Mouse (Mus musculus) liver, adult 2 months (tissue): ENCODE data around the gene Sik1. TPM values are rescaled to one million over a fixed set of nuclear protein-coding genes. Genes with fewer than 3 reads are reported as not detected.

Experiments
- DNase-seq: peaks from one replicate; pipeline ENCODE4 v3.0.0-alpha.2; 2011; ENCODE audit warnings: low read depth, low spot score; ENCODE audit errors: extremely low read depth
- H3K27ac ChIP-seq: fragments of 200-500 bp; replicated peaks from 2 replicates; pipeline ENCODE4 v1.5.1; 2012; ENCODE audit warnings: low read depth, mild to moderate bottlenecking, control low read depth, inconsistent platforms, low read length; ENCODE audit not compliant: insufficient read depth
- H3K27me3 ChIP-seq: fragments of 200-500 bp; 2 replicates; pipeline ENCODE4 v1.6.1; 2012; ENCODE audit warnings: mild to moderate bottlenecking, moderate library complexity, low read length, inconsistent platforms; ENCODE audit not compliant: control insufficient read depth, insufficient read depth
- H3K36me3 ChIP-seq: fragments of 200-500 bp; 2 replicates; pipeline ENCODE4 v1.6.1; 2012; ENCODE audit warnings: low read length, inconsistent platforms; ENCODE audit not compliant: control insufficient read depth, insufficient read depth
- H3K4me1 ChIP-seq: fragments of 200-500 bp; 2 replicates; pipeline ENCODE4 v1.6.1; 2011; ENCODE audit warnings: low read length; ENCODE audit not compliant: control insufficient read depth, insufficient read depth
- H3K4me3 ChIP-seq: fragments of 200-500 bp; 2 replicates; pipeline ENCODE4 v1.5.1; 2011; ENCODE audit warnings: low read depth, mild to moderate bottlenecking, control low read depth, low read length, moderate library complexity; ENCODE audit not compliant: insufficient read depth
- H3K79me2 ChIP-seq: fragments of 200-500 bp; 2 replicates; pipeline ENCODE4 v1.6.1; 2012; ENCODE audit warnings: inconsistent platforms, mild to moderate bottlenecking, low read length, moderate library complexity; ENCODE audit not compliant: control insufficient read depth, insufficient read depth
- H3K9ac ChIP-seq: fragments of 200-500 bp; 2 replicates; pipeline ENCODE4 v1.6.1; 2012; ENCODE audit warnings: low read depth, mild to moderate bottlenecking, control low read depth, inconsistent platforms, low read length
- CTCF ChIP-seq: fragments of 200-500 bp; IDR thresholded peaks from 2 replicates; pipeline ENCODE4 v1.5.1; 2011; ENCODE audit warnings: low read depth, low read length, control low read depth
- POLR2A ChIP-seq: fragments of 200-500 bp; IDR thresholded peaks from 2 replicates; pipeline ENCODE4 v1.6.1; 2011; ENCODE audit warnings: low read length, control low read depth; ENCODE audit not compliant: insufficient read depth; ENCODE audit errors: extremely low read depth
- WGBS: fragments of 180-500 bp; shearing (Covaris S2); methylation state at CpG from one replicate; pipeline ENCODE4 v1.1.7; 2018; 5-methylcytosine and 5-hydroxymethylcytosine counted together
- polyA plus RNA-seq: library from polyadenylated mRNA; depleted of rRNA; stranded (reverse); fragments of >200 nt; gene quantifications from 2 replicates; pipeline ENCODE4 v1.2.3, GENCODE M21; 2012
- total RNA-seq: library from RNA; depleted of rRNA; stranded (reverse); fragments of >200 nt; gene quantifications from 2 replicates; pipeline ENCODE4 v1.2.3, GENCODE M21; 2014

Gene Sik1
- total and polyA plus RNA-seq, 2 experiments, result 2.7 to 8.0 TPM

DNA sequence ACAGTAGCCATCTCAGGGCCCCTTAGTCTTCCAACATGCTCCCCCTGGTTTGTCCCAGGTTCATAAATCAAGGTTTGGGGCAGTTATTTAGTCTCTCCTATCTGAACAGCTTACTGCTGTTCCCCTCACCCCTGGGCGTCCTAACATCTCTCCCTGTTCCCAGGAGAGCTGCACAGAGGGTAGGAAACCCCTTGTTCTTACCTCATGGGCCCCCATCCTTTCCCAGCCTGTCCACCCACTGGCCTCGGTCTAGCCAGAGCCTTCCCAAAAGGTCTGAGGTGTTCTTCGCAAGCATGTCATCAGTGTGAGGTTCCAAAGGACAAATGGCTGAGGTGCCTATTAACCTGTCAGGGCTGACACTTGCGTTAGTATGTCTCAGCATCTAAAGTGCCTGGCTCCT, 1.6 kb upstream of the Sik1 start:
- DNase-seq, result no peak
- no peak overlapping the region for H3K9ac ChIP-seq

DNA sequence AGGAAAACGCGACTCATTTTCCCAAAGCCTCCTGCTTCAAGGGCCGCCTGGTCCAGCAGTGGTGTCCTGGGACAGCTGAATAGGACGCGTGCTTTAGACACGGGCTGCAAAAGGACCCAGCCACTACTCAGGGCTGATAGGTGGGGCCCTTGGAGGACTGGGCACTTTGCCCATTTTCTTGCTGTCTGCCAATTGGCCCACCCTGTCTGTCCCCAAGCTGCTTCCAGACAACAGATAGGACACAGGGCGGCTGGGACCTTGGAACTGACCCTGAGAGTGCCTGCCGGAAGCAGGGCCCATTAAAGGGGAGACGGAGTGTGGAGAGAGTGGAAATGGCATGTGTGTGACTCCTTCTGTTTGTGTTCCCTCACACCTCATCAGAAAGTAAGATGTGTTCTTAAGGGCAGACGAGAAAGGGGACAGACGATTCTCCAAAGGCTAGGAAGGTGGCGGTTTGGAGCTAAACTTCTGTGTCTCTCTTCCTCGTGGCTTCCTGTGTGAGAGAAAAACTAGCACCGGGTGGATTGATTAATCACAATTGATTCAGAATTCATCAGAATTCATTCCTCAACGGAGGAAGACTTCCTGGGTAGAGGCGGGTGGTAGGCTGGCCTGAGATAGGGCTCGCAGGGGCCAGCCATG, 1.0 kb upstream of the Sik1 start:
- Histone ChIP-seq H3K4me1 (peaks cover 14% of the 10 kb centered on the region), H3K9ac (peak overlapping the region; percentile 42)
- WGBS, result 39% methylated on average over 17 of the region's 17 CpGs

More for the DNA sequence above, 1.6 kb upstream of the Sik1 start:
- Histone ChIP-seq H3K4me1 (peaks cover 16% of the 10 kb centered on the region), H3K4me3 (no peak overlapping the region), H3K36me3 (no peaks in the 10 kb centered on the region), H3K27me3 (no peaks in the 10 kb centered on the region), H3K79me2 (peaks cover 15% of the 10 kb centered on the region; the same call in 1 of the 2 replicates), H3K27ac (no peak overlapping the region)
- WGBS, result 89% methylated on average over 4 of the region's 4 CpGs
- no peak for TF ChIP-seq POLR2A
- no peak for TF ChIP-seq CTCF

DNA sequence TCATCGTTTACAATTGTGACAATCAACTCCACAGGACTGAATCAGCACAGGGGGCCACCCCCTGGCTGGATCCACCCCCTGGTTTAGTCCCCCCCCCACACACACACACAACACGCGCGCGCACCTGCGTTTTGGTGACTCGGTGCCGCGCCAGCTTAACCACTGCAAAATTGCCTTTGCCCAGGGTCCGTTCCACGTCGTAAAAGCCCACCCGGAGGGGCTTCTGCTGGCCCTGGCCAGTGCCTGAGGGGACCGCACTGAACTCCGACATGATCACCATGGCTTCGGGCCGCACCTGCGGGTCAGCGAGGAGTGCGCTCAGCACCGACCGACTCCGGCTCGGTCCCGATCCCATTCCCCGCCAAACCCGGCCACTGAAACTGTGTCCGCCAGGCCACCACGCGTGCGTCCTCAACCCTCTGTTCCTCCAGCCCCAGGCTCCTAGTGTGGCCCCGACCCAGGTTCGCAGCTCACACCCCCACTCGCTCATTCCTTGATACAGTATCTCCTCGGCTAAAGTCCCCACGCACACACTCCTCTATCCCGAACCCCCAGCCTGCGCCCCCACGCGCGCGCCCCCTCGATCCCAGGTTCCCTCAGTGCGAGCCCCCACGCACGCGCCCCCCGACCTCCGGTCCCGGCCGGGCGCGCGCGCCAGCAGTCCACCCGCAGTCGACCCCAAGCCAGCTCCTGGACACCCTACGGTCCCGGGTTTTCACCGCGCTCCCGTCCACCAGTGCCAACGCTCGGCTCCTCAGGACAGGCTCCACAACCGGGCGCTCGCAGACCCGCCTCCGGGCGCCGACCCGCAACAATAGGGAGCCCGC, 621 bp downstream of the Sik1 start:
- DNase-seq, result peak; percentile 51
- peaks cover 12% of the 10 kb centered on the region for H3K4me1 ChIP-seq
- peak overlapping the region; percentile 78 for H3K9ac ChIP-seq
- H3K27ac ChIP-seq, result peak overlapping the region; percentile 84
- no peaks in the 10 kb centered on the region for H3K27me3 ChIP-seq
- H3K36me3 ChIP-seq, result peaks cover 12% of the 10 kb centered on the region
- peaks cover 18% of the 10 kb centered on the region; the same call in 1 of the 2 replicates for H3K79me2 ChIP-seq
- H3K4me3 ChIP-seq, result peak overlapping the region; percentile 68
- under 1% methylated on average over 66 of the region's 73 CpGs for WGBS
- TF ChIP-seq POLR2A, result no peak
- no peak for TF ChIP-seq CTCF

More for the DNA sequence above, 1.0 kb upstream of the Sik1 start:
- H3K79me2 ChIP-seq, result peaks cover 15% of the 10 kb centered on the region; the same call in 1 of the 2 replicates
- 0 out of 2 replicates have a peak, but pooled peaks have one; percentile 9 for TF ChIP-seq POLR2A
- TF ChIP-seq CTCF, result no peak
- H3K27me3 ChIP-seq, result no peaks in the 10 kb centered on the region
- no peak overlapping the region for H3K4me3 ChIP-seq
- H3K36me3 ChIP-seq, result no peaks in the 10 kb centered on the region
- H3K27ac ChIP-seq, result peak overlapping the region; percentile 66
- peak; percentile 48 for DNase-seq

DNA sequence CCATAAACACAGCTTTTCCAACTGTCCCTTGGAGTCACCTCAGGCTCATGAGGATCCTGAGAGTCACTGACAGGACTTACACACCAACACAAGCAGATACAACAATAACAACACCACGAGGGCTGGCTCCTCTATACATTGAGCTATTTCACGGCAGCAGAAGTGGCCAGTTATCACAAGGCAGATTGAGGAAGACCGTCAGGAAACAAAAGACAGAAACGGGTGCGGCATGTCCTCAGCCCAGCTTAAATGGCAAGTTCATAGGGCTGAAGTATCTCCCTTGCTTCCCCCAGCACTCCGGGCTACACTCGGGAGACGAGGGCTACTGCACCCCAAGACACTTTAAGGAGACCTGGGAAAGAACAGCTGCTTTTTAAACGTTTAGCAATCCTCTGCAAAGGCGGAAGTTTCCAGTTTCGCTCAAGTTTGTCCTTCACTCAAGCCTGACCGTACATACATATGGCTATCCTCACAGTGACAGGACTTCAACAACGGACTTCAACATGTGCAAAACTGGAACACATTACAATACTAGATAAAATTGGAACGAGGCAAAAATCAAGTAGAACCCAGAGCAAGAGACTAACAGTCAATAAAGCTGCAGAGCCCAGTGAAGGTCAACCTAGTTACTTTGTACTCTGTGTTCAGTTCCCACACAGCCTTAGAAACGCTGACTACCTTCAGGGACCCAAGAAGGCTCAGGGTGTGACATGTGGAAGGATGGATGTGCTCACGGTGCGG, 2.0 kb downstream of the Sik1 start:
- peak overlapping the region; percentile 89 for H3K27ac ChIP-seq
- H3K79me2 ChIP-seq, result peaks cover 18% of the 10 kb centered on the region; the same call in 1 of the 2 replicates
- peak overlapping the region; percentile 58 for H3K9ac ChIP-seq
- no peaks in the 10 kb centered on the region for H3K27me3 ChIP-seq
- peaks cover 24% of the 10 kb centered on the region for H3K36me3 ChIP-seq
- WGBS, result 4% methylated on average over 17 of the region's 17 CpGs
- TF ChIP-seq POLR2A (no peak), CTCF (no peak)
- peak; percentile 69 for DNase-seq
- H3K4me3 ChIP-seq, result peak overlapping the region; percentile 26
- H3K4me1 ChIP-seq, result peaks cover 12% of the 10 kb centered on the region

DNA sequence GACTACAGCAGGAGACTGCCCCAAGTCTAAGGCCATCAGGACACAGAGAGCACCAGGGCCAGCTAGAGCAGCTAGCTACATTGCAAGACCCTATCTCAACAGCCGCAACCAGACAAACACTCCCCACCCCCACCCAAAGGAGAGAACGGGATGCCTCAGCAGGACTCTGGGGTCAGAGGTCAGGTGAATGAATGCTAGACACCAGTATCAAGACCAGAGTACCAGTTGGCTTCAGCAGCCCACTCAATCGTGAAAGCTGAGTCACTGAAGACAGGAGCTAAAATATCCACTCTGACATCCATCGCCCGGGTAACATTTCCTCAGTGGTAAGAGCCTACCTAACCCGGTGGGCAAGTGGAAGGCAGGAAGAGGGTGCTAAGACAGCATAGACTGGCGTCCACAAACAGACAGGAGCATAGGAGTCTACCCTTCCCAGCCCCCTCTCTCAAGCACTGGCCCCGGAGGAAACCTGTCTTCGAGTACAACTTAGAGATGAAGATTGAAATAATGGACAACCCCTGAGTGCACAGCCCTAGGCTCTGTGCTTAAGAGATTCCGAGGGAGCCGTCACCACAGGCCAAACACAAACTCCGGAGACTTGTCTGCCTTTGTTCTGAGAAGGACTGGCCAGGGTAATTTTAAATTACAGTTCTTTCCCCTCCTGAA, 2.7 kb downstream of the Sik1 start:
- TF ChIP-seq POLR2A, result no peak
- TF ChIP-seq CTCF, result no peak
- Histone ChIP-seq H3K27me3 (no peaks in the 10 kb centered on the region), H3K4me3 (peak overlapping the region; percentile 26), H3K79me2 (peaks cover 18% of the 10 kb centered on the region; the same call in 1 of the 2 replicates), H3K36me3 (peaks cover 26% of the 10 kb centered on the region), H3K9ac (peak overlapping the region; percentile 58), H3K27ac (peak overlapping the region; percentile 89), H3K4me1 (peaks cover 12% of the 10 kb centered on the region)
- peak; percentile 67 for DNase-seq
- 15% methylated on average over 12 of the region's 12 CpGs for WGBS
